Mouse (Mus musculus) thymus, postnatal 36 days (tissue): ENCODE data around the gene 2610318N02Rik.
"Not testable (repeated sequence)": the region's sequence is repeated elsewhere in the genome, so short reads cannot be mapped to it uniquely, and the experiment has no call there.

Experiments used
- DNase-seq, 2 experiments: peaks; one replicate each; pipeline ENCODE4 v3.0.0; 2022; ENCODE audit warnings: mixed read lengths in 2 of 2

The 2610318N02Rik gene

GRCm38 (mm10) chr16:17124871-17125520 lies at the start of gene 2610318N02Rik:
Gene 2610318N02Rik, minus strand, starts transcription at chr16:17125167.
- peak; percentile 80 to 86 for DNase-seq

- no peak for DNase-seq
These were observed 43.1 kb upstream of the 2610318N02Rik start for GRCm38 (mm10) chr16:17168049-17168448.

- no peak for DNase-seq
These were observed 42.2 kb upstream of the 2610318N02Rik start for GRCm38 (mm10) chr16:17167179-17167578.

- DNase-seq: not testable (repeated sequence)
These were observed 40.5 kb upstream of the 2610318N02Rik start for GRCm38 (mm10) chr16:17165478-17165877.

GRCm38 (mm10) chr16:17154346-17154745 lies 29.4 kb upstream of the 2610318N02Rik start:
- DNase-seq: no peak

GRCm38 (mm10) chr16:17151874-17152273 lies 26.9 kb upstream of the 2610318N02Rik start:
- DNase-seq: no peak

- DNase-seq: no peak
These were observed 25.7 kb upstream of the 2610318N02Rik start for GRCm38 (mm10) chr16:17150520-17151258.

GRCm38 (mm10) chr16:17148084-17148483 lies 23.1 kb upstream of the 2610318N02Rik start:
- peak; percentile 48 to 60 for DNase-seq

GRCm38 (mm10) chr16:17147391-17147929 lies 22.5 kb upstream of the 2610318N02Rik start:
- peak; percentile 23 to 32 for DNase-seq

- peak; percentile 69 to 72 for DNase-seq
These were observed 21.8 kb upstream of the 2610318N02Rik start, which contains the start of gene Ccdc116 for GRCm38 (mm10) chr16:17146772-17147235. Gene Ccdc116, minus strand, starts transcription at chr16:17147229.

GRCm38 (mm10) chr16:17144339-17144738 lies 19.4 kb upstream of the 2610318N02Rik start, which contains the start of gene Ydjc:
Gene Ydjc, plus strand, starts transcription at chr16:17144621.
- DNase-seq: no peak

- DNase-seq: no peak
These were observed 12.4 kb upstream of the 2610318N02Rik start for GRCm38 (mm10) chr16:17137355-17137754.

GRCm38 (mm10) chr16:17132906-17133200 lies 7.9 kb upstream of the 2610318N02Rik start:
- DNase-seq: no peak

GRCm38 (mm10) chr16:17132089-17132905 lies 7.3 kb upstream of the 2610318N02Rik start, which contains the start of gene Sdf2l1:
Gene Sdf2l1, minus strand, starts transcription at chr16:17132383.
- peak; percentile 95 to 97 for DNase-seq

GRCm38 (mm10) chr16:17131191-17132088 lies 6.5 kb upstream of the 2610318N02Rik start:
- DNase-seq: peak; percentile 40 to 48

GRCm38 (mm10) chr16:17127292-17127691 lies 2.3 kb upstream of the 2610318N02Rik start:
- peak; percentile 52 to 56 for DNase-seq

- DNase-seq: peak; percentile 33 to 35
These were observed 672 bp downstream of the 2610318N02Rik start for GRCm38 (mm10) chr16:17124119-17124870.

GRCm38 (mm10) chr16:17121569-17121968 lies 3.4 kb downstream of the 2610318N02Rik start:
- DNase-seq: no peak

- DNase-seq: no peak
These were observed 7.6 kb downstream of the 2610318N02Rik start for GRCm38 (mm10) chr16:17117309-17117799.
